14 mouse cellular contexts compared by ENCODE assay signal in genomic region chr7:115941766-115942165, GRCm38 (mm10).
DNase-seq lines count a peak whose midpoint lies in the region; ATAC-seq lines count a peak whose summit lies in the region.
"Had no signal": no experiment of that assay in that cellular context is flagged by ENCODE, and none has a peak within 500 bp of the region (broad histone marks: within the 10 kb centered on the region; RNA-seq: fewer than 3 reads in every experiment).

No protein-coding gene starts in this region.

- 0 out of 2 replicates have a peak, but pooled peaks cover 7% of the 10 kb centered on the region for H3K4me1 ChIP-seq in midbrain, embryonic 12.5 days
- peaks cover 8% of the 10 kb centered on the region for H3K4me1 ChIP-seq in midbrain, embryonic 13.5 days (replicated peaks)
- H3K4me1 ChIP-seq in limb, embryonic 10.5 days = peaks cover 57% of the 10 kb centered on the region
- H3K4me1 ChIP-seq: embryonic facial prominence, embryonic 15.5 days; lung, embryonic 15.5 days had no signal

- no peaks in the 10 kb centered on the region for H3K9me3 ChIP-seq in midbrain, embryonic 12.5 days
- H3K9me3 ChIP-seq in midbrain, embryonic 13.5 days = no peaks in the 10 kb centered on the region
- H3K9me3 ChIP-seq in limb, embryonic 10.5 days (replicated peaks) = no peaks in the 10 kb centered on the region; the same call in 1 of the 2 replicates
- H3K9me3 ChIP-seq: embryonic facial prominence, embryonic 15.5 days; lung, embryonic 15.5 days had no signal

- no peak overlapping the region for H3K9ac ChIP-seq in midbrain, embryonic 12.5 days (replicated peaks)
- no peak overlapping the region for H3K9ac ChIP-seq in midbrain, embryonic 13.5 days (replicated peaks)
- H3K9ac ChIP-seq: embryonic facial prominence, embryonic 15.5 days; lung, embryonic 15.5 days had no signal

- DNase-seq in embryo, embryonic 10 days (ENCODE audit: low spot score) = peak; percentile 39
- DNase-seq in embryo, embryonic 11 days = no peak
- peak; percentile 40 for DNase-seq in limb, embryonic 10.5 days (ENCODE audit: low spot score)
- DNase-seq in retina, postnatal 1 day = peak; percentile 17
- DNase-seq in layer of hippocampus, adult 11-12 months (ENCODE audit: low spot score) = no peak
- no peak for DNase-seq in MN1 (ENCODE audit: low spot score)
- DNase-seq: cerebellum, adult 11 months; gastrocnemius, adult 2 months; heart, postnatal 4 days; layer of hippocampus, adult 9-11 months had no signal

- no peaks in the 10 kb centered on the region for H3K27me3 ChIP-seq in midbrain, embryonic 12.5 days
- H3K27me3 ChIP-seq in midbrain, embryonic 13.5 days = no peaks in the 10 kb centered on the region
- no peaks in the 10 kb centered on the region for H3K27me3 ChIP-seq in limb, embryonic 10.5 days (ENCODE audit: low read depth, poor library complexity, severe bottlenecking)
- H3K27me3 ChIP-seq: embryonic facial prominence, embryonic 15.5 days; lung, embryonic 15.5 days had no signal

- peak overlapping the region; percentile 20; the same call in 1 of the 2 replicates for H3K27ac ChIP-seq in midbrain, embryonic 12.5 days (replicated peaks)
- H3K27ac ChIP-seq in midbrain, embryonic 13.5 days = no peak overlapping the region
- 0 out of 2 replicates have a peak overlapping the region, but pooled peaks have one; percentile 10 for H3K27ac ChIP-seq in limb, embryonic 10.5 days
- H3K27ac ChIP-seq: embryonic facial prominence, embryonic 15.5 days; gastrocnemius, adult 2 months; lung, embryonic 15.5 days had no signal

- no peak overlapping the region for H3K4me3 ChIP-seq in midbrain, embryonic 12.5 days
- H3K4me3 ChIP-seq in midbrain, embryonic 13.5 days (replicated peaks) = no peak overlapping the region
- no peak overlapping the region for H3K4me3 ChIP-seq in limb, embryonic 10.5 days
- H3K4me3 ChIP-seq: embryonic facial prominence, embryonic 15.5 days; gastrocnemius, adult 2 months; lung, embryonic 15.5 days had no signal

- H3K4me2 ChIP-seq in midbrain, embryonic 12.5 days (replicated peaks) = no peak overlapping the region
- no peak overlapping the region for H3K4me2 ChIP-seq in midbrain, embryonic 13.5 days (replicated peaks)
- H3K4me2 ChIP-seq: embryonic facial prominence, embryonic 15.5 days; lung, embryonic 15.5 days had no signal

- no peak for ATAC-seq in midbrain, embryonic 12.5 days (ENCODE audit: low FRiP score, low read depth)
- ATAC-seq in midbrain, embryonic 13.5 days = no peak

- WGBS in midbrain, embryonic 12.5 days = 53% methylated on average over 6 of the region's 6 CpGs
- WGBS in midbrain, embryonic 13.5 days = 45% methylated on average over 6 of the region's 6 CpGs
- WGBS in limb, embryonic 10.5 days = 27% methylated on average over 6 of the region's 6 CpGs

- H3K36me3 ChIP-seq in midbrain, embryonic 12.5 days = no peaks in the 10 kb centered on the region
- H3K36me3 ChIP-seq in midbrain, embryonic 13.5 days = no peaks in the 10 kb centered on the region
- peaks cover 3% of the 10 kb centered on the region; the same call in 1 of the 2 replicates for H3K36me3 ChIP-seq in limb, embryonic 10.5 days
- H3K36me3 ChIP-seq: embryonic facial prominence, embryonic 15.5 days; lung, embryonic 15.5 days had no signal

Comparison
In these comparisons a context has a peak if more than half of its experiments do, and no peak if none do; other contexts are left out.
1. DNase-seq: peak in embryo, embryonic 10 days (single experiment), limb, embryonic 10.5 days (single experiment) and retina, postnatal 1 day (single experiment); none in embryo, embryonic 11 days (single experiment), layer of hippocampus, adult 11-12 months (single experiment) and MN1 (single experiment).